ENCODE assay signal across 8 mouse cellular contexts in the genomic region with DNA sequence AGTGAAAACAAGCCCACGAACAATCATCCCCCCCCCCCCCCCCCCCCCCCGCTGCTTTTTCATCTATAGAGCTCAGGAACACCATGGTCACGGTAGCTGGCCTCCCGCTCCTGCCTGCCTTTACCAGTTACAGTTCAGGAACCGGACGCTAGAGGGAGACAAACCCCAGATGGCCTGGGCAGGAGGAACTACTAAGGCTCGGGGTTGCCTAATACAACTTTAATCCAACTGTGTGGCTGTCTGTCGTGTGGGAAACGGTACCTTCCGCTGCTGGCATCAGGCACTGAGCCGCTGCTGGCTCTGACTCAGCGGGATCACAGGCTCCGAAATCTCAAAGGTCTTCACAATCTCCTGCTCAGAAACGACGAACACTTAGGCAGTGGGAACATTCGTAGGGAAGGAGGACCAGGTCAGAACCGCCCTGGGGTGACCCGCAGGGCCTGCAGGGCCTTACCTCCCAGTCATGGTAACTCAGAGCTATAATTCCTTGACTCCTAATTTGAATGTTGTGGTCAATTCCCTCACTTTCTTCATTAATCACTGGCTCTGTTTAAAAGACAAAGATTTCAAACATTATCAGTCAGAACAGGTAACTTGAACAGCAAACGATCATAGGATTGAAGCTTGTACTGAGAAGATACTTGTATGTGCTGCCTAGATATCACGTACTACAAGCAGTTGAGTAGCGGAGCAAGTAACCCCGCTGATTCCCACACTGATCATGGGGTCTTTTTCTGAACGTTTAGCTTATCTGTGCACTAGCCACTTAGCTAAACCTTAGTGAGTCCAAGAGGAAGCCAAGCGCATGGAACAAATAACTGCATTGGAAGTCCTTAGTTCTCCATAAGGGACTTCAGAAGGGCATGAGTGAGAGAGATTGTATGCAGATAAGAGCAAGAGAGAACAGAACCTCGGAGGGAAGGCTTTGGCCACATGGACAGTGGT. TPM values are rescaled to one million over a fixed set of nuclear protein-coding genes. Genes with fewer than 3 reads are reported as not detected.
A peak's percentile ranks its signal among the peaks of the same experiment; 100 is the strongest.
DNase-seq lines count a peak whose midpoint lies in the region; ATAC-seq and TF ChIP-seq lines count a peak whose summit lies in the region.

No protein-coding gene starts in this region.

- intact Hi-C loops in left cerebral cortex, adult 2 months (cut with DNase I), result loop anchor here (2.0 to 5.0 kb wide), 2 partner anchors 159 to 229 kb away; no protein-coding TSS in a partner anchor

- TF ChIP-seq CTCF in left cerebral cortex, adult 2 months (IDR thresholded peaks at IDR 0.05), result peak; percentile 71

- ATAC-seq in common myeloid progenitor, adult 5-6 weeks (replicated peaks; ENCODE audit: low read depth, poor library complexity, severe bottlenecking), result peak; percentile 99
- peak; percentile 99 for ATAC-seq in megakaryocyte, adult 5-6 weeks (ENCODE audit: poor library complexity, severe bottlenecking)

- no peak overlapping the region for H3K27ac ChIP-seq in left cerebral cortex, adult 2 months

- no peak overlapping the region for H3K4me3 ChIP-seq in left cerebral cortex, adult 2 months

- DNase-seq in WW6 (ENCODE audit: low read depth, low spot score), result peak; percentile 61
- DNase-seq in gastrocnemius, postnatal 10 days, result peak; percentile 89
- DNase-seq in hindlimb bud, embryonic 11.5 days (ENCODE audit: extremely low spot score, low read depth, low spot score), result peak; percentile 76
- DNase-seq in left cerebral cortex, adult 2 months (ENCODE audit: extremely low spot score in 1 of 2, low spot score in 2 of 2), result peak; percentile 84 to 92
- peak; percentile 88 to 97 for DNase-seq in right cerebral cortex, adult 2 months (ENCODE audit: low spot score in 2 of 2)
- peak; percentile 61 for DNase-seq in urinary bladder, postnatal 10 days (ENCODE audit: low spot score)

RNA-seq across cellular contexts. Expression of gene Ate1, which starts 13.4 kb away (rescaled TPM):
- 70.1 and 77.5 TPM in 2 replicates for total RNA-seq in common myeloid progenitor, adult 5-6 weeks (2017)
- total RNA-seq in gastrocnemius, postnatal 10 days (2021), result 10 to 100 TPM; 27.2 to 31.6 TPM
- 10 to 100 TPM; 63.8 to 64.7 TPM for total RNA-seq in left cerebral cortex, adult 2 months (2021)
- 27.5 and 39.2 TPM in 2 replicates for total RNA-seq in megakaryocyte, adult 5-6 weeks (2015)
- total RNA-seq in megakaryocyte, adult 5-6 weeks (2017), result 53.6 and 67.2 TPM in 2 replicates

RNA-seq across cellular contexts. Expression of gene Nsmce4a, which starts 39.3 kb away (rescaled TPM):
- total RNA-seq in common myeloid progenitor, adult 5-6 weeks (2017), result 188 and 223 TPM in 2 replicates
- total RNA-seq in gastrocnemius, postnatal 10 days (2021), result 10 to 100 TPM; 36.7 to 39.1 TPM
- 10 to 100 TPM; 33.6 to 40.3 TPM for total RNA-seq in left cerebral cortex, adult 2 months (2021)
- 152 and 195 TPM in 2 replicates for total RNA-seq in megakaryocyte, adult 5-6 weeks (2015)
- total RNA-seq in megakaryocyte, adult 5-6 weeks (2017), result 146 and 152 TPM in 2 replicates

RNA-seq across cellular contexts. Expression of gene Tacc2, which starts 43.6 kb away (rescaled TPM):
- total RNA-seq in common myeloid progenitor, adult 5-6 weeks (2017), result 2.4 and 3.6 TPM in 2 replicates
- total RNA-seq in gastrocnemius, postnatal 10 days (2021), result 100 to 1,000 TPM; 187 to 199 TPM
- total RNA-seq in left cerebral cortex, adult 2 months (2021), result 10 to 100 TPM; 65.9 to 67.6 TPM
- 0.38 and 1.8 TPM in 2 replicates for total RNA-seq in megakaryocyte, adult 5-6 weeks (2015)
- 0.16 and 0.22 TPM in 2 replicates for total RNA-seq in megakaryocyte, adult 5-6 weeks (2017)

Comparison
In these comparisons a context has a peak if more than half of its experiments do, and no peak if none do; other contexts are left out.
1. RNA of gene Tacc2, which starts 43.6 kb away (total RNA-seq): 187 to 199 TPM in gastrocnemius, postnatal 10 days and 65.9 to 67.6 TPM in left cerebral cortex, adult 2 months; 2.4 to 3.6 TPM in common myeloid progenitor, adult 5-6 weeks and 0.16 to 1.8 TPM in megakaryocyte, adult 5-6 weeks; every median in the first group is over 10 times any median in the second.
2. Peak in every context shown above with its lines, with median percentiles within 50 percentile points of each other: DNase-seq.